Mouse (Mus musculus) midbrain, embryonic 11.5 days (tissue): ENCODE results near the gene Chst15. TPM values are rescaled to one million over a fixed set of nuclear protein-coding genes. Genes with fewer than 3 reads are reported as not detected.

ENCODE experiments used
- ATAC-seq: fragments of 200-750 bp; cut with Nextera tagmentation; 2 replicates; pipeline ENCODE4 v1.8.0; 2017; ENCODE audit warnings: moderate TSS enrichment, moderate library complexity; ENCODE audit not compliant: low FRiP score
- DNase-seq: peaks from one replicate; pipeline ENCODE4 v3.0.0; 2015; ENCODE audit warnings: low spot score; ENCODE audit errors: missing footprints
- H3K27ac ChIP-seq: fragments of 300-500 bp; sonication (generic); 2 replicates; pipeline ENCODE4 v1.5.1; 2014; ENCODE audit warnings: low read depth, low read length
- H3K27me3 ChIP-seq: fragments of 300-500 bp; sonication (generic); 2 replicates; pipeline ENCODE4 v1.6.1; 2014; ENCODE audit warnings: mild to moderate bottlenecking, low read length, moderate library complexity, mixed read lengths; ENCODE audit not compliant: control insufficient read depth, insufficient read depth
- H3K36me3 ChIP-seq: fragments of 300-500 bp; sonication (generic); 2 replicates; pipeline ENCODE4 v1.6.1; 2014; ENCODE audit warnings: mild to moderate bottlenecking, low read length, moderate library complexity, mixed read lengths; ENCODE audit not compliant: control insufficient read depth, insufficient read depth
- H3K4me1 ChIP-seq: fragments of 300-500 bp; sonication (generic); 2 replicates; pipeline ENCODE4 v1.6.1; 2014; ENCODE audit warnings: low read length; ENCODE audit not compliant: control insufficient read depth, insufficient read depth
- H3K4me2 ChIP-seq: fragments of 300-500 bp; sonication (generic); 2 replicates; pipeline ENCODE4 v1.6.1; 2014; ENCODE audit warnings: mild to moderate bottlenecking, moderate library complexity
- H3K4me3 ChIP-seq: fragments of 300-500 bp; sonication (generic); 2 replicates; pipeline ENCODE4 v1.5.1; 2014; ENCODE audit warnings: low read depth, low read length
- H3K9ac ChIP-seq: fragments of 300-500 bp; sonication (generic); 2 replicates; pipeline ENCODE4 v1.6.1; 2014; ENCODE audit warnings: low read length
- H3K9me3 ChIP-seq: fragments of 300-500 bp; sonication (generic); 2 replicates; pipeline ENCODE4 v1.6.1; 2016; ENCODE audit warnings: low read length; ENCODE audit not compliant: control insufficient read depth
- WGBS: fragments of 180-500 bp; shearing (Covaris S2); extraction: QIAGEN DNeasy Blood & Tissue Kit; methylation state at CpG from one replicate; pipeline ENCODE4 v1.1.7; 2014; 5-methylcytosine and 5-hydroxymethylcytosine counted together
- polyA plus RNA-seq: library from polyadenylated mRNA; unstranded; fragments of >200 nt; fragmentation: Nextera tagmentation; extraction: Ambion mirVana; gene quantifications from 2 replicates; pipeline ENCODE4 v1.2.1, GENCODE M21; 2014

The Chst15 gene
- polyA plus RNA-seq: 18.0 and 18.2 TPM in 2 replicates

GRCm38 (mm10) chr7:132317036-132317541 lies at the start of gene Chst15:
Chst15 (minus strand) TSS chr7:132317228.
- Histone ChIP-seq H3K27ac (peak within 1 kb of the TSS; percentile 80), H3K36me3 (no peaks in the 10 kb centered on the region), H3K4me1 (peaks cover 17% of the 10 kb centered on the region), H3K9me3 (no peaks in the 10 kb centered on the region), H3K9ac (peak within 1 kb of the TSS; percentile 93), H3K4me3 (peak within 1 kb of the TSS; percentile 89), H3K27me3 (no peaks in the 10 kb centered on the region; the same call in 1 of the 2 replicates), H3K4me2 (peak within 1 kb of the TSS; percentile 96)
- ATAC-seq: peak; percentile 53
- WGBS: under 1% methylated on average over 34 of the region's 34 CpGs
- peak; percentile 98 for DNase-seq

GRCm38 (mm10) chr7:132365703-132366384 lies 48.8 kb upstream of the Chst15 start:
- H3K4me3 ChIP-seq: no peak overlapping the region
- no peak for ATAC-seq
- H3K27ac ChIP-seq: no peak overlapping the region
- H3K36me3 ChIP-seq: no peaks in the 10 kb centered on the region
- no peaks in the 10 kb centered on the region for H3K9me3 ChIP-seq
- DNase-seq: no peak
- no peaks in the 10 kb centered on the region for H3K4me1 ChIP-seq
- H3K9ac ChIP-seq: no peak overlapping the region
- H3K27me3 ChIP-seq: no peaks in the 10 kb centered on the region
- WGBS: 94% methylated on average over 5 of the region's 5 CpGs
- H3K4me2 ChIP-seq: no peak overlapping the region

GRCm38 (mm10) chr7:132365111-132365510 lies 48.1 kb upstream of the Chst15 start:
- H3K9ac ChIP-seq: no peak overlapping the region
- WGBS: 85% methylated on average over 5 of the region's 5 CpGs
- no peak overlapping the region for H3K27ac ChIP-seq
- H3K9me3 ChIP-seq: no peaks in the 10 kb centered on the region
- DNase-seq (no peak), ATAC-seq (no peak)
- no peak overlapping the region for H3K4me3 ChIP-seq
- no peaks in the 10 kb centered on the region for H3K27me3 ChIP-seq
- no peak overlapping the region for H3K4me2 ChIP-seq
- H3K36me3 ChIP-seq: no peaks in the 10 kb centered on the region
- H3K4me1 ChIP-seq: no peaks in the 10 kb centered on the region

- DNase-seq (no peak), ATAC-seq (no peak)
- no peaks in the 10 kb centered on the region for H3K9me3 ChIP-seq
- 83% methylated on average over 5 of the region's 5 CpGs for WGBS
- no peaks in the 10 kb centered on the region for H3K27me3 ChIP-seq
- no peak overlapping the region for H3K9ac ChIP-seq
- H3K4me3 ChIP-seq: no peak overlapping the region
- H3K4me1 ChIP-seq: no peaks in the 10 kb centered on the region
- H3K4me2 ChIP-seq: no peak overlapping the region
- H3K36me3 ChIP-seq: no peaks in the 10 kb centered on the region
- no peak overlapping the region for H3K27ac ChIP-seq
These were observed 47.5 kb upstream of the Chst15 start for GRCm38 (mm10) chr7:132364506-132364905.

- H3K4me3 ChIP-seq: no peak overlapping the region
- H3K4me1 ChIP-seq: no peaks in the 10 kb centered on the region; the same call in 1 of the 2 replicates
- no peaks in the 10 kb centered on the region for H3K27me3 ChIP-seq
- no peaks in the 10 kb centered on the region for H3K36me3 ChIP-seq
- no peaks in the 10 kb centered on the region for H3K9me3 ChIP-seq
- no peak overlapping the region for H3K4me2 ChIP-seq
- DNase-seq (no peak), ATAC-seq (no peak)
- WGBS: 87% methylated on average over 4 of the region's 4 CpGs
- H3K9ac ChIP-seq: no peak overlapping the region
- H3K27ac ChIP-seq: no peak overlapping the region
These were observed 43.3 kb upstream of the Chst15 start for GRCm38 (mm10) chr7:132360336-132360735.

GRCm38 (mm10) chr7:132358709-132359108 lies 41.7 kb upstream of the Chst15 start:
- H3K4me2 ChIP-seq: no peak overlapping the region
- H3K27me3 ChIP-seq: no peaks in the 10 kb centered on the region
- H3K9me3 ChIP-seq: no peaks in the 10 kb centered on the region
- no peak overlapping the region for H3K9ac ChIP-seq
- no peak overlapping the region for H3K4me3 ChIP-seq
- no peak for ATAC-seq
- H3K4me1 ChIP-seq: no peaks in the 10 kb centered on the region; the same call in 1 of the 2 replicates
- H3K27ac ChIP-seq: no peak overlapping the region
- H3K36me3 ChIP-seq: no peaks in the 10 kb centered on the region
- DNase-seq: no peak
- 74% methylated on average over 4 of the region's 4 CpGs for WGBS

- 72% methylated on average over 3 of the region's 3 CpGs for WGBS
- H3K4me1 ChIP-seq: no peaks in the 10 kb centered on the region; the same call in 1 of the 2 replicates
- no peak for ATAC-seq
- no peaks in the 10 kb centered on the region for H3K27me3 ChIP-seq
- H3K27ac ChIP-seq: no peak overlapping the region
- H3K9ac ChIP-seq: no peak overlapping the region
- H3K9me3 ChIP-seq: no peaks in the 10 kb centered on the region
- H3K36me3 ChIP-seq: no peaks in the 10 kb centered on the region
- no peak for DNase-seq
- no peak overlapping the region for H3K4me3 ChIP-seq
- no peak overlapping the region for H3K4me2 ChIP-seq
These were observed 41.2 kb upstream of the Chst15 start for GRCm38 (mm10) chr7:132358250-132358649.

DNA sequence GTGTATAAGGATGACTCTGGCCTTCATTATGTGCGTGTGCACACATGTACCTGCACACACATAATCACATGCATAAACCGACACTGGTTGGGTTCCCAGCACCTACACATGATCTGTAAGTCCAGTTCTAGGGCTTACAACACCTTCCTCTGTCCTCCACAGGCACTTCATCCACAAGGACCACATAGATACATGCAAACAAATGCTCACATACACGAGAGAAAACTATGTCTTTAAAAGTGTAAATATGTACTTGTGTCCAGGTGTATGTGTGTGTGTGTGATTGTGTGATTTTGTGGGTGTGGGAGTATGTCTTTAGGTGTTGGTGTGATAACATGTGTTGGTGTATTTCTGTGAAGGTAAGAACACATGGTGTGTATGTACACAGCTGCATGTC lies 40.8 kb upstream of the Chst15 start:
- 88% methylated on average over 3 of the region's 3 CpGs for WGBS
- Histone ChIP-seq H3K27ac (no peak overlapping the region), H3K9me3 (no peaks in the 10 kb centered on the region), H3K27me3 (no peaks in the 10 kb centered on the region), H3K4me1 (no peaks in the 10 kb centered on the region; the same call in 1 of the 2 replicates), H3K4me3 (no peak overlapping the region), H3K9ac (no peak overlapping the region), H3K4me2 (no peak overlapping the region), H3K36me3 (no peaks in the 10 kb centered on the region)
- ATAC-seq: no peak
- no peak for DNase-seq
